Mouse (Mus musculus): ENCODE results near the gene Pcgf2. TPM values are rescaled to one million over a fixed set of nuclear protein-coding genes. Genes with fewer than 3 reads are reported as not detected.
A peak's percentile ranks its signal among the peaks of the same experiment; 100 is the strongest.
"Not testable (repeated sequence)": the region's sequence is repeated elsewhere in the genome, so short reads cannot be mapped to it uniquely, and the experiment has no call there.

Gene Pcgf2
- polyA plus RNA-seq, 1 experiment from 2014 or later = 3.6 TPM

GRCm38 (mm10) chr11:97738703-97739102 lies 38.4 kb upstream of the Pcgf2 start:
- WGBS (ENCODE audit: insufficient replicate concordance) = 49% methylated on average over 6 of the region's 6 CpGs
- Histone ChIP-seq H3K4me3 (replicated peaks) (no peak overlapping the region), H3K9ac (no peak overlapping the region), H3K4me1 (replicated peaks) (peaks cover 39% of the 10 kb centered on the region), H3K27me3 (no peaks in the 10 kb centered on the region), H3K36me3 (peaks cover 6% of the 10 kb centered on the region; the same call in 1 of the 2 replicates), H3K9me3 (replicated peaks) (no peaks in the 10 kb centered on the region), H3K27ac (no peak overlapping the region), H3K4me2 (no peak overlapping the region)
- DNase-seq (no peak), ATAC-seq (ENCODE audit: low read depth) (no peak)

GRCm38 (mm10) chr11:97737600-97737999 lies 37.3 kb upstream of the Pcgf2 start:
- no peaks in the 10 kb centered on the region for H3K27me3 ChIP-seq
- H3K4me1 ChIP-seq (replicated peaks) = peaks cover 28% of the 10 kb centered on the region
- no peak for DNase-seq
- H3K36me3 ChIP-seq = peaks cover 6% of the 10 kb centered on the region; the same call in 1 of the 2 replicates
- no peak overlapping the region for H3K4me3 ChIP-seq (replicated peaks)
- no peaks in the 10 kb centered on the region for H3K9me3 ChIP-seq (replicated peaks)
- ATAC-seq (ENCODE audit: low read depth) = no peak
- no peak overlapping the region for H3K4me2 ChIP-seq
- WGBS (ENCODE audit: insufficient replicate concordance) = 80% methylated on average over 4 of the region's 4 CpGs
- H3K27ac ChIP-seq = no peak overlapping the region
- no peak overlapping the region for H3K9ac ChIP-seq

GRCm38 (mm10) chr11:97736645-97737044 lies 36.3 kb upstream of the Pcgf2 start:
- Histone ChIP-seq H3K4me3 (replicated peaks) (no peak overlapping the region), H3K27ac (no peak overlapping the region), H3K9me3 (replicated peaks) (no peaks in the 10 kb centered on the region), H3K36me3 (peaks cover 11% of the 10 kb centered on the region), H3K4me1 (replicated peaks) (peaks cover 19% of the 10 kb centered on the region), H3K27me3 (no peaks in the 10 kb centered on the region), H3K9ac (no peak overlapping the region), H3K4me2 (no peak overlapping the region)
- ATAC-seq (ENCODE audit: low read depth) (no peak), DNase-seq (no peak)
- 75% methylated on average over 5 of the region's 5 CpGs for WGBS (ENCODE audit: insufficient replicate concordance)

GRCm38 (mm10) chr11:97734810-97735209 lies 34.5 kb upstream of the Pcgf2 start:
- peaks cover 10% of the 10 kb centered on the region for H3K4me1 ChIP-seq (replicated peaks)
- not testable (repeated sequence) for H3K4me3 ChIP-seq (replicated peaks); H3K27ac ChIP-seq; H3K4me2 ChIP-seq; H3K9me3 ChIP-seq (replicated peaks); ATAC-seq (ENCODE audit: low read depth); H3K27me3 ChIP-seq; DNase-seq; H3K9ac ChIP-seq
- WGBS (ENCODE audit: insufficient replicate concordance) = 51% methylated on average over 5 of the region's 5 CpGs
- H3K36me3 ChIP-seq = peaks cover 25% of the 10 kb centered on the region

- WGBS (ENCODE audit: insufficient replicate concordance) = 46% methylated on average over 10 of the region's 10 CpGs
- peaks cover 29% of the 10 kb centered on the region for H3K36me3 ChIP-seq
- no peaks in the 10 kb centered on the region for H3K9me3 ChIP-seq (replicated peaks)
- peaks cover 6% of the 10 kb centered on the region for H3K4me1 ChIP-seq (replicated peaks)
- H3K4me2 ChIP-seq = no peak overlapping the region
- H3K27ac ChIP-seq = no peak overlapping the region
- ATAC-seq (ENCODE audit: low read depth) = no peak
- no peaks in the 10 kb centered on the region for H3K27me3 ChIP-seq
- no peak for DNase-seq
- H3K4me3 ChIP-seq (replicated peaks) = no peak overlapping the region
- no peak overlapping the region for H3K9ac ChIP-seq
These were observed 33.4 kb upstream of the Pcgf2 start for GRCm38 (mm10) chr11:97733689-97734088.

GRCm38 (mm10) chr11:97728730-97729129 lies 28.4 kb upstream of the Pcgf2 start:
- Histone ChIP-seq H3K27me3 (no peaks in the 10 kb centered on the region), H3K9ac (no peak overlapping the region), H3K4me3 (replicated peaks) (no peak overlapping the region), H3K9me3 (replicated peaks) (no peaks in the 10 kb centered on the region), H3K36me3 (peaks cover 75% of the 10 kb centered on the region), H3K4me1 (replicated peaks) (peaks cover 15% of the 10 kb centered on the region), H3K4me2 (no peak overlapping the region), H3K27ac (no peak overlapping the region)
- ATAC-seq (ENCODE audit: low read depth) = no peak
- WGBS (ENCODE audit: insufficient replicate concordance) = 56% methylated on average over 7 of the region's 7 CpGs
- no peak for DNase-seq

DNA sequence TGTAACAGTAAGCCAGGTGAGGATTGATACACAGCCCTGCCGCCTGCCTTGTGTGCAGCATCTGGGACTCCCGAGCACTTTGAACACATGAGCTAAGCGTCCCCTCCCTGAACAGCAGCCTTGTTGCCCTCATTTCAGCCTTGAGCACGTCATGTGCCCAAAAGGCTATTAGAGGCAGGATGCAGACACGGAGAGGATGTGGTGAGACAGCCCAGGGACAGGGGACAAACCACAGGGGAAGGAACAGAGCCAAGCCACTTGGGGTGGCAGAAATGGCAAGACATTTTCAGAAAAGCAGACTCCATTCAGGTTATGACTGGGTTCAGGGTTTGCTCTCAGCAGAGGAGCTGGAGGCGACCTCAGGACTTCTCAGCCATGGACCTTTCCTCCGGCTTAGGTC lies 28.0 kb upstream of the Pcgf2 start:
- H3K27ac ChIP-seq = no peak overlapping the region
- H3K36me3 ChIP-seq = peaks cover 79% of the 10 kb centered on the region
- peaks cover 18% of the 10 kb centered on the region; the same call in 1 of the 2 replicates for H3K4me1 ChIP-seq (replicated peaks)
- H3K9me3 ChIP-seq (replicated peaks) = no peaks in the 10 kb centered on the region
- no peak overlapping the region for H3K4me2 ChIP-seq
- WGBS (ENCODE audit: insufficient replicate concordance) = 58% methylated on average over 7 of the region's 7 CpGs
- no peaks in the 10 kb centered on the region for H3K27me3 ChIP-seq
- no peak for ATAC-seq (ENCODE audit: low read depth)
- H3K9ac ChIP-seq = no peak overlapping the region
- no peak overlapping the region for H3K4me3 ChIP-seq (replicated peaks)
- no peak for DNase-seq

DNA sequence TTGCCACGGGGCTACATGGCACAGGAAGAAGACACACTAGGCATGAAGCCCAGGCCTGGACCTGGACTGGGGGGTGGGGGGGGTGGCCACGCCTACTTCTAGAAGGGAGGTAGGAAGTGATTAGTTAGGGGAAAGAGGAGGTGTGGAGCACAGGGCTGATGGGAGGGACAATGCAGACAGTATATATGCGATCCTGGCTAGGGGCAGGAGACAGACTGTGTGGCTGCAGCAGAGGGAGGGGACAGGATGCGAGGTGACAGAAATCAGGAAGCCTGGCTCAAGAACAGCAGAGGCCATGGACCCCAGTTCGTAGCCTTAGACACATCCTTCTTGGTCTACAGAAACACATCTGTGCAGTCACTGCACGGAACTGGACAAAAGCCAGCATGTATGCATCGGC lies 23.4 kb upstream of the Pcgf2 start:
- H3K36me3 ChIP-seq = peaks cover 95% of the 10 kb centered on the region
- no peak overlapping the region for H3K27ac ChIP-seq

GRCm38 (mm10) chr11:97721338-97721737 lies 21.0 kb upstream of the Pcgf2 start:
- Histone ChIP-seq H3K36me3 (peaks cover 93% of the 10 kb centered on the region), H3K4me1 (replicated peaks) (peaks cover 17% of the 10 kb centered on the region; the same call in 1 of the 2 replicates), H3K4me2 (no peak overlapping the region), H3K27me3 (no peaks in the 10 kb centered on the region), H3K27ac (no peak overlapping the region), H3K4me3 (replicated peaks) (no peak overlapping the region), H3K9me3 (replicated peaks) (no peaks in the 10 kb centered on the region), H3K9ac (no peak overlapping the region)
- 81% methylated on average over 4 of the region's 4 CpGs for WGBS (ENCODE audit: insufficient replicate concordance)
- ATAC-seq (ENCODE audit: low read depth) (no peak), DNase-seq (no peak)

More for the DNA sequence above, 23.4 kb upstream of the Pcgf2 start:
- Histone ChIP-seq H3K9me3 (replicated peaks) (no peaks in the 10 kb centered on the region), H3K9ac (no peak overlapping the region), H3K4me3 (replicated peaks) (no peak overlapping the region), H3K27me3 (no peaks in the 10 kb centered on the region), H3K4me2 (no peak overlapping the region), H3K4me1 (replicated peaks) (peaks cover 25% of the 10 kb centered on the region; the same call in 1 of the 2 replicates)
- 42% methylated on average over 7 of the region's 7 CpGs for WGBS (ENCODE audit: insufficient replicate concordance)
- ATAC-seq (ENCODE audit: low read depth) = no peak
- DNase-seq = no peak

GRCm38 (mm10) chr11:97719041-97719440 lies 18.7 kb upstream of the Pcgf2 start:
- peak overlapping the region; percentile 43 for H3K27ac ChIP-seq
- peaks cover 79% of the 10 kb centered on the region for H3K36me3 ChIP-seq
- WGBS (ENCODE audit: insufficient replicate concordance) = 78% methylated on average over 4 of the region's 4 CpGs
- DNase-seq = no peak
- no peaks in the 10 kb centered on the region for H3K9me3 ChIP-seq (replicated peaks)
- H3K4me3 ChIP-seq (replicated peaks) = no peak overlapping the region
- H3K27me3 ChIP-seq = no peaks in the 10 kb centered on the region
- peaks cover 14% of the 10 kb centered on the region; the same call in 1 of the 2 replicates for H3K4me1 ChIP-seq (replicated peaks)
- H3K9ac ChIP-seq = no peak overlapping the region
- no peak overlapping the region for H3K4me2 ChIP-seq
- no peak for ATAC-seq (ENCODE audit: low read depth)

DNA sequence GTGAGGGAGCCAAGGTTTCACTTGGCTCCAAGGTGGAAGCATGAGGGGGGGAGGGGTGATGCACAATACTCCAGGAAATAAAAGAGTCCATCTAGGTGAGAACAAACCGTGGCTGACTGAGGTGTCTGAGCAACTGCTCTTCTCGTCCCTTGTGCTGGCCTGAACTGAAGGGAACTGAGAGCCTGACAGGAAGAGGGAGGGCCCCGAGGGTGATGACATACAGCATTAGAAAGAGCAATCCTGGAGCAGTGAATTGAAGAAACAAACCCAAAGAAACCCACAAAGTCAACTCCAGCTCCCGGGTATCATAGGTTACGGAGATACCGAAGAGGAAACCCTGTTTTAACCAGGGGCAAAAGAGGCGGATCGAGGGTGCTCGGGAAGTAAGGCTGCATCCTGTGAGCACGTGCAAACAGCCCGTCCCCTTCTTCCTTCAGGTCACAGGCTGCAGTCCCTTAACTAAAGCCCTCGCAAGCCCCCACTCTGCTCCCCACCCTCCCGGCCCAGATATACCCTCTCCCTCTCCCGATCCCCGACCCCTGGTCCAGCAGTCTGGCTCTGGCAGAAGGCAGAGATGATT lies 18.1 kb upstream of the Pcgf2 start:
- Histone ChIP-seq H3K4me3 (replicated peaks) (no peak overlapping the region), H3K9ac (no peak overlapping the region), H3K36me3 (peaks cover 79% of the 10 kb centered on the region), H3K9me3 (replicated peaks) (no peaks in the 10 kb centered on the region), H3K27ac (peak overlapping the region; percentile 43), H3K27me3 (no peaks in the 10 kb centered on the region), H3K4me2 (no peak overlapping the region), H3K4me1 (replicated peaks) (peaks cover 9% of the 10 kb centered on the region; the same call in 1 of the 2 replicates)
- DNase-seq = no peak
- WGBS (ENCODE audit: insufficient replicate concordance) = 56% methylated on average over 15 of the region's 15 CpGs
- 0 out of 2 replicates have a peak, but pooled peaks have one; percentile 12 for ATAC-seq (ENCODE audit: low read depth)

Data from liver, embryonic 13.5 days (tissue).